Mouse (Mus musculus) macrophage (primary cell): ENCODE data around the gene Ctnnbip1. TPM values are rescaled to one million over a fixed set of nuclear protein-coding genes. Genes with fewer than 3 reads are reported as not detected.

Experiments
- polyA plus RNA-seq: library from polyadenylated mRNA; stranded (reverse); fragments of 250-400 nt; gene quantifications from 3 replicates; pipeline ENCODE4 v1.2.4, GENCODE M21; 2018; ENCODE audit warnings: inconsistent platforms

The Ctnnbip1 gene
- polyA plus RNA-seq, 1 experiment from 2014 or later: 7.0 TPM

Other genes with a start within 250 kb of the Ctnnbip1 start
- 23.6 to 34.5 TPM (median 26.9 TPM) in 3 replicates for gene Kif1b, start 210.5 kb upstream of the Ctnnbip1 start, polyA plus RNA-seq
- 39.6 to 66.9 TPM (median 45.8 TPM) in 3 replicates for gene Ube4b, start 91.5 kb upstream of the Ctnnbip1 start, polyA plus RNA-seq
- gene Rbp7, start 63.3 kb upstream of the Ctnnbip1 start, polyA plus RNA-seq: not detected in 3 replicates
- gene Tmem274, start 40.9 kb upstream of the Ctnnbip1 start, polyA plus RNA-seq: not detected in 3 replicates
- gene Nmnat1, start 33.0 kb upstream of the Ctnnbip1 start, polyA plus RNA-seq: 7.8 to 9.7 TPM (median 8.5 TPM) in 3 replicates
- 14.7 to 24.7 TPM (median 16.3 TPM) in 3 replicates for gene Lzic, start 33.0 kb upstream of the Ctnnbip1 start, polyA plus RNA-seq
- 4.0 to 15.2 TPM (median 13.8 TPM) in 3 replicates for gene Clstn1, start 68.2 kb downstream of the Ctnnbip1 start, polyA plus RNA-seq
- gene Pik3cd, start 184.3 kb downstream of the Ctnnbip1 start, polyA plus RNA-seq: 29.6 to 68.1 TPM (median 37.0 TPM) in 3 replicates
- 2.6 to 9.5 TPM (median 3.0 TPM) in 3 replicates for gene Tmem201, start 219.8 kb downstream of the Ctnnbip1 start, polyA plus RNA-seq